Mouse (Mus musculus) G1E (cell line): ENCODE measurements around the gene Cd180. TPM values are rescaled to one million over a fixed set of nuclear protein-coding genes. Genes with fewer than 3 reads are reported as not detected.
"Not testable (repeated sequence)": the region's sequence is repeated elsewhere in the genome, so short reads cannot be mapped to it uniquely, and the experiment has no call there.

ENCODE experiments used
- ATAC-seq: 2 replicates; pipeline ENCODE4 v1.8.0; 2016; ENCODE audit warnings: mild to moderate bottlenecking; ENCODE audit not compliant: insufficient number of reproducible peaks, poor library complexity, low FRiP score, severe bottlenecking; ENCODE audit errors: extremely low read depth
- DNase-seq: peaks from one replicate; pipeline ENCODE4 v3.0.0; 2012; ENCODE audit warnings: low spot score
- H3K27me3 ChIP-seq: 2 replicates; pipeline ENCODE4 v1.6.1; 2012; ENCODE audit warnings: mild to moderate bottlenecking, low read length, inconsistent platforms; ENCODE audit not compliant: insufficient read depth
- H3K36me3 ChIP-seq: replicated peaks from 2 replicates; pipeline ENCODE3; 2012; ENCODE audit warnings: mild to moderate bottlenecking, inconsistent platforms
- H3K4me1 ChIP-seq: 2 replicates; pipeline ENCODE4 v1.6.1; 2012; ENCODE audit warnings: low read depth, low read length, inconsistent platforms, mixed read lengths; ENCODE audit not compliant: insufficient read depth
- H3K4me3 ChIP-seq: 2 replicates; pipeline ENCODE4 v1.5.1; 2012; ENCODE audit warnings: low read depth, mild to moderate bottlenecking, inconsistent platforms, low read length, moderate library complexity, mixed read lengths
- H3K9me3 ChIP-seq: replicated peaks from 2 replicates; pipeline ENCODE4 v1.6.1; 2012; ENCODE audit warnings: inconsistent platforms
- CTCF ChIP-seq: IDR thresholded peaks from 2 replicates; pipeline ENCODE4 v1.5.1; 2012; ENCODE audit warnings: low read depth, low read length, inconsistent platforms, mixed read lengths
- GATA1 ChIP-seq: IDR thresholded peaks from 2 replicates; pipeline ENCODE4 v1.6.1; 2012; ENCODE audit warnings: borderline replicate concordance, low read length, inconsistent platforms, mixed read lengths
- GATA2 ChIP-seq: IDR thresholded peaks from 2 replicates; pipeline ENCODE4 v1.6.1; 2012; ENCODE audit warnings: low read depth, low read length, inconsistent platforms, borderline replicate concordance
- POLR2AphosphoS5 ChIP-seq: IDR thresholded peaks from 2 replicates; pipeline ENCODE4 v1.6.1; 2012; ENCODE audit warnings: low read depth, low read length, inconsistent platforms; ENCODE audit not compliant: insufficient replicate concordance
- TAL1 ChIP-seq: conservative IDR thresholded peaks from 2 replicates; pipeline ENCODE4 v1.6.1; 2012; ENCODE audit warnings: low read depth, low read length, inconsistent platforms, mixed read lengths
- polyA plus RNA-seq: library from polyadenylated mRNA; stranded (reverse); fragments of >175 nt; gene quantifications from 2 replicates; pipeline ENCODE4 v1.2.3, GENCODE M21; 2012
- total RNA-seq, 2 experiments: library from RNA; stranded (forward) in 1 of 2; stranded (reverse) in 1 of 2; fragments of 200-1000 nt in 1 of 2; fragments of >200 nt in 1 of 2; fragmentation: Nextera tagmentation in 1 of 2; gene quantifications; 2 replicates each; pipeline ENCODE4 v1.2.3; 2014 to 2017

The Cd180 gene
- total and polyA plus RNA-seq, 3 experiments: 1.3 TPM; not detected in 2

- DNase-seq (no peak), ATAC-seq (no peak)
- H3K27me3 ChIP-seq: no peaks in the 10 kb centered on the region
- no peaks in the 10 kb centered on the region for H3K36me3 ChIP-seq
- TF ChIP-seq GATA2: no peak
- TF ChIP-seq POLR2AphosphoS5: no peak
- no peak for TF ChIP-seq CTCF
- no peak for TF ChIP-seq TAL1
- no peak for TF ChIP-seq GATA1
- no peaks in the 10 kb centered on the region for H3K4me1 ChIP-seq
- H3K9me3 ChIP-seq: no peaks in the 10 kb centered on the region
- no peak overlapping the region for H3K4me3 ChIP-seq
Observed at GRCm38 (mm10) chr13:102725906-102726305, 32.5 kb downstream of the Cd180 start.

- no peak overlapping the region for H3K4me3 ChIP-seq
- TF ChIP-seq CTCF: no peak
- TF ChIP-seq TAL1: no peak
- TF ChIP-seq POLR2AphosphoS5: no peak
- TF ChIP-seq GATA2: no peak
- TF ChIP-seq GATA1: no peak
- no peak for DNase-seq
- ATAC-seq: no peak
- H3K36me3 ChIP-seq: no peaks in the 10 kb centered on the region
- no peaks in the 10 kb centered on the region for H3K9me3 ChIP-seq
- H3K27me3 ChIP-seq: no peaks in the 10 kb centered on the region
- no peaks in the 10 kb centered on the region for H3K4me1 ChIP-seq
Observed at GRCm38 (mm10) chr13:102726876-102727275, 33.5 kb downstream of the Cd180 start.

GRCm38 (mm10) chr13:102728035-102728434 is 34.7 kb downstream of the Cd180 start:
- Histone ChIP-seq H3K4me3 (no peak overlapping the region), H3K9me3 (no peaks in the 10 kb centered on the region), H3K36me3 (no peaks in the 10 kb centered on the region), H3K4me1 (no peaks in the 10 kb centered on the region), H3K27me3 (no peaks in the 10 kb centered on the region)
- no peak for DNase-seq
- no peak for TF ChIP-seq TAL1
- ATAC-seq: no peak

DNA sequence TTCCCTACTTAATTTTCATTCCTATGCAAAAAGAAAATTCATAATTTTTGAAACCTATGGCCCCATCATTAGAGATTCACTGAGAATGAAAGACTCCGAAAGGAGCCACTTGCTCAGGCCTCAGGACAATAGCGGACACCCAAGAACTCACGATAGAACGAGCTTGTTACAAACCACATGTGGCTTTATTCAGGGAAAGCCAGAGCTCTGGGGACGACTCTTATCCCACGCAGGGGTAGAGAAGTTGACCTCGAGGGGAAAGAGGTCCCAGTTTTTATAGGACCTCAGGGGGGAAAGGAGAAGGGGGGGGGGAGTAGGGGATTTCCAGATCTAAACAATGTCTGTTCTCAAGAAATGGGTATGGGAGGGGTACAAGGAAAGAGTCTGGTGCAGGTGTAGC is 35.6 kb downstream of the Cd180 start:
- H3K36me3 ChIP-seq, H3K4me1 ChIP-seq: not testable (repeated sequence)

DNA sequence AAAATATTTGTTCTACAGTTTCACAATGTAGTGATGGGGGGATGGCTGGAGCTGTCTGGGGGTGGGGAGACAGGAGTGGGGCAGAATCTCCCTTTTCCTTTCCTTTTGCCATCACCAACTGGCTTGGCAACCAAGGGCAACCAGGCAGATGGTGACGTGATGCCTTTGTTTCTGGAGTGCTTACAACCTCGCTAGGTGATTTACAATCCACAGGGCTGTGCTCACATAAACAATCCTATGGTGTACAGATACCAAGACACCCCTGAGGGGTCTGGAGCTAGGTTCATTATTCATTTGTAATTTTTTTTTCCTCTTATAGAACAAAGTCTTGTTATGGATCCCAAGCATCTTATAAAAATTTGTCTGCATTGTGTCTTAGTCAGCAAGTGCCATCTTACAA is 39.7 kb downstream of the Cd180 start:
- Histone ChIP-seq H3K27me3 (peaks cover 6% of the 10 kb centered on the region; the same call in 1 of the 2 replicates), H3K4me3 (no peak overlapping the region), H3K9me3 (no peaks in the 10 kb centered on the region), H3K36me3 (no peaks in the 10 kb centered on the region), H3K4me1 (no peaks in the 10 kb centered on the region)
- TF ChIP-seq GATA2 (no peak), POLR2AphosphoS5 (no peak), GATA1 (no peak), CTCF (no peak), TAL1 (no peak)
- ATAC-seq: no peak
- no peak for DNase-seq

More for the DNA sequence above, 35.6 kb downstream of the Cd180 start:
- not testable (repeated sequence) for H3K4me3 ChIP-seq, H3K9me3 ChIP-seq, H3K27me3 ChIP-seq, ATAC-seq, DNase-seq

GRCm38 (mm10) chr13:102737811-102738210 is 44.5 kb downstream of the Cd180 start:
- TF ChIP-seq POLR2AphosphoS5 (no peak), GATA1 (no peak), CTCF (no peak), TAL1 (no peak), GATA2 (no peak)
- ATAC-seq (no peak), DNase-seq (no peak)
- Histone ChIP-seq H3K4me3 (no peak overlapping the region), H3K36me3 (no peaks in the 10 kb centered on the region), H3K4me1 (no peaks in the 10 kb centered on the region; the same call in 1 of the 2 replicates), H3K27me3 (peaks cover 8% of the 10 kb centered on the region; the same call in 1 of the 2 replicates), H3K9me3 (no peaks in the 10 kb centered on the region)

GRCm38 (mm10) chr13:102739720-102740535 is 46.6 kb downstream of the Cd180 start:
- Histone ChIP-seq H3K27me3 (peaks cover 8% of the 10 kb centered on the region; the same call in 1 of the 2 replicates), H3K4me1 (no peaks in the 10 kb centered on the region; the same call in 1 of the 2 replicates), H3K9me3 (no peaks in the 10 kb centered on the region), H3K4me3 (no peak overlapping the region), H3K36me3 (no peaks in the 10 kb centered on the region)
- ATAC-seq (no peak), DNase-seq (no peak)
- TF ChIP-seq TAL1: no peak
- no peak for TF ChIP-seq POLR2AphosphoS5
- no peak for TF ChIP-seq GATA2
- TF ChIP-seq CTCF: no peak
- no peak for TF ChIP-seq GATA1
